Mouse (Mus musculus) T-helper 2 cell (primary cell): ENCODE data around the gene Il12rb2.

ENCODE experiments used
- in situ Hi-C: fragments of 300-600 bp; cut with MboI, MseI; formaldehyde crosslinking; loops from one replicate; pipeline ENCODE4 v1.15.1; 2025; ENCODE audit warnings: high pct_unique_total_duplicates

Gene Il12rb2

GRCm38 (mm10) chr6:67375982-67376391 lies at the start of gene Il12rb2:
Gene Il12rb2 (minus strand): TSS chr6:67376188.
- in situ Hi-C loops = no loop called here

DNA sequence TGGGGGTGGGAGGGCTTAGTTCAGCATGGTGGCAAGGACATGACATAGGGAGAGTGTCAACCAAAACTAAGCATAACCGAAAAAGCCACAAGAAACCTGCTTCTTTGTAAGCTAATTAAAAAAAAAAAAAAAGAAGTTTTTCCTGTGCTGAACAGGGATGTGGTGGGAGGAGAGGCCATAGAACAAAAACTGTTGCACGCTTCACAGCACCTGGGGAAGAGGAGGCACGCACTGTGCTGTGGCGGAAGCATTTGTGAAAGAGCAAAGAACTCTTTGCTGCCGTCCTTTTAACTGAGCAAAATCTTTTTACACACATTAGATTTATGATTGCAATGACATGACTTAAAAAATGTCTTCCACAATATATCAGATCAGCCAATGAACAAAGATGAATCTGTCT lies 45.8 kb upstream of the Il12rb2 start:
- in situ Hi-C loops = no loop called here

DNA sequence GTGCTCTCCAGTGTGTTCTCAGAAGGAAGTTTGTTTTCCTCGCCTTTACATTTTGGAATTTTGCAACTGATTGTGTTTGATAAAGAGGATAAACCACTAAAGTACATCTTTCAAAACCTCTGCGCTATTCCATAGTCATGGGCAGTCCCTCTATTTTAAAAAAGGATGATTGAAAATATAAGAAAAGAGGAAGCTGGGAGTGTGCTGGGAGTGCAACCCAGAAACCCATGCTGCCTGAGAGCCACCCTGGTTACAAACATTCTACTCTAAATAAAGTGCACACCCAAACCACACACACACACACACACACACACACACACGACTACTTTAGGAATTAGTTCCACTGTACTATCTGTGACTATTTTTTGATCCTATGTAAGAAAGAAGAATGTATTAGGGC lies 40.6 kb upstream of the Il12rb2 start:
- in situ Hi-C loops = no loop called here

- in situ Hi-C loops = no loop called here
These were observed 39.3 kb upstream of the Il12rb2 start for GRCm38 (mm10) chr6:67415276-67415675.

DNA sequence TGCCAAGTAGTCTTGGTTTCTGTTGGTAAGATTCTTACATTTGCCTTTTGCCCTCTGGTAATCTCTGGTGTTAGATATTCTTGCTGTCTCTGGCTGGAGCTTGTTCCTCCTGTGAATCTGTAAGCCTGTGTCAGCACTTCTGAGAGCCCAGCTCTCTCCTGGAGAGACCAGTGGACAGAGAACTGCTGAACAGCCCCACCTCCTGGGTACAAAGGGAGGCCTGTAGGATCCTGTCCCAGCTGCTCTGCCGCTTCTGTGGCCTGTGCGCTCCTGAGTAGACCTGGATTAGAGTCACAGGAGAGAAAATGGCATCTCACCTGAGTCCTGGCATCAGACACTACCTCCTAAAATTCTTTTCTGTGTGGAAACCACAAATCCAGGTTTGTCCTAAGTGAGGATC lies 37.4 kb upstream of the Il12rb2 start:
- in situ Hi-C loops = no loop called here

DNA sequence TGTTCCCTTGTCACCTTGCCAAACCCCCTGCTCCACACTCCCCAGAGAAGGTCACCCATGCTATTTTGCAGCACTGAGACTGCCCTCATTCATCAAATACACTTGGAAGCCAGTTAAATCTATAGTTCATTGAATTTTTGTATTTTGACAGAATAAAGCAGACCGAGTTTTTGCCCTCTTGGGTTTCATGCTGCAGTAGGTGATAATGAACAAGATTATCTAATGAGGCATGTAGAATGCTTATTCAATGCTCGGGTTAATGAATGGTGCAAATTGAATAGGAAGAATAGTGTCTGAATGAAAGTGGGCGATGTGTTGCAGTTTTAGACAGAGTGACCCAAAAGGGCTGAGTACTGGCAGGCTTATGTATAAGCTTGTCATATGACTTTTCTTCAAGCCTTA lies 29.3 kb upstream of the Il12rb2 start:
- in situ Hi-C loops = no loop called here

GRCm38 (mm10) chr6:67399551-67399950 lies 23.6 kb upstream of the Il12rb2 start:
- in situ Hi-C loops = no loop called here

- in situ Hi-C loops = no loop called here
These were observed 10.2 kb downstream of the Il12rb2 start for GRCm38 (mm10) chr6:67365785-67366184.

DNA sequence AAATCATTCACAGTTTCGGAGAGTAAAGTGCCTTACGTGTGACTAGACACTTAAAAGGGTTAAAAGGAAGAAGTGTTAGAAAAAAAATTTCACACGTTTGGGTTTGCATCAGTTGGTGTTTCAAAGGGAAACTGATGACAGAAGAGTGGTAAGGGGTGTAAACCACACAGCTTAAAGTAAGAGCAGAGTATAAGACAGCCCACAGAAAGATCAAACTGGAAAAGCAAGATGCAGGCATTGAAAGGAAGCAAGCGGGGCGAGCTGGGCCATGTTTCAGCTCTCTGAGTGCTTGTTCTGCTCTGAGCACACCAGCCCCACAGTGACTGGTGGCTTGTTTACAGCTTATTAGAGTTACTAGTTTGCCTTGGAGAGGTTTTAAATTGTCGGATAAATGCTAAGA lies 27.9 kb downstream of the Il12rb2 start:
- in situ Hi-C loops = no loop called here

GRCm38 (mm10) chr6:67339494-67339893 lies 36.5 kb downstream of the Il12rb2 start:
- in situ Hi-C loops = no loop called here

- in situ Hi-C loops = no loop called here
These were observed 38.0 kb downstream of the Il12rb2 start for GRCm38 (mm10) chr6:67337943-67338342.

DNA sequence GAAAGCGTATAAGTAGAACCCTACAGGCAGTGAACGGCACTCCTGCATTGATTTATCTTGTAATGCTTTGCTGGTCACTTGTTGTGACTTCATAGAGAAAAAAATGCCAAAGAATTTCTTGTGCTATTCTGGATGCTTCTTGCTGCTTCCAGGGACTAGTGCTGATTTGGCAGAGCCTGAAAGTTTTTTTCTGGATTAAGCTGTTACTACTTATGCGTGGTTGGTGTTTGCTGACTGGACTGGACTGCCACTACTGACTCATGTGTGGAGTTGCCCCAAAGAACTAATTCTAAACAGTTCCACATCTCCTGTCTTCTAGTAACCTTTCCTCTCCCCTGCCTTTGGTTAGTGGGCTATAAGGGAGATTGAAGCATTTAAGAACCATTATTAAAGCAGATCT lies 52.2 kb downstream of the Il12rb2 start:
- in situ Hi-C loops = no loop called here

GRCm38 (mm10) chr6:67318451-67318850 lies 57.5 kb downstream of the Il12rb2 start:
- in situ Hi-C loops = no loop called here

DNA sequence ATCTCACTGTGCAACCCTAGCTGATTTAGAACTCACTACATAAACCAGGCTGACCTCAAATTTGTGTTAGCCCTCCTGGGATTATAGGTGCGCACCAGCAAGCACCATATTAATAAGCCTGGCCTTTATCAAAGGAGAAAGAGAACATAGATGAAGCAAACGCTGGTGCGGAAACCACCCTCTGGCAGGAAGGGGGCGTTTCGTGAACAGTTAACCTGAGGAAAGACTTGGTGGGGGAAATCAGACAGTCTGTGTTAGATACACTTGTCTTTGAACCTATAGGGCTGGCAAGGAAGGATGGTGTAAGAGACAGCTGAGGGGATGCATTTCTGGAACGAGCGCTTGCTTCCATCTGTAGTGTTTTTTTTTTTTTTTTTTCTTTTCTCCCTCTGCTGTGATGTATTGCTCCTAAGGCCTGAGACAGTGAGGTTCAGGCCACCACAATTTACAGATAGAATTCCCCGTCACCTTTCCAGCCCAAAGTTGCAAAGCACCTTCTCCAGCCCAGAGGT lies 58.1 kb downstream of the Il12rb2 start:
- in situ Hi-C loops = no loop called here

DNA sequence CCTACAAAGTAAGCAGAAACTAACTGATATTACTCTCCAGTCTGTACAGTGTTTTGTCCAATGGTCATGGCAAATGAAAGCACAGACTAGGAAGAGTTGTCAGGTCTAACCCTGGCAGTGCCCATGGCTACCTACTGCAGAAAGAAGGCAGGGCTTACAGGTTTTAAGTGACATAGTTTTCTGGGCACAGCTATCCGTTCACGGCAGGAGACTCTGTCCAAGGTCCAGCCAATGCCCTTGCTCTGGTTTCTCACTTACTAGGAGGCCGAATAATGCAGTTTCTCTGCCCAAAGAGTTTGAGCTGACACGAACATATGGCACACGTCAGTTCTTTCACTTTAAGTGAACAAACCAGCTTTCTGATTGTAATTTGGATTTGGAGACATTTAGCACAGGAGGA lies 58.9 kb downstream of the Il12rb2 start:
- in situ Hi-C loops = no loop called here

GRCm38 (mm10) chr6:67314697-67315096 lies 61.3 kb downstream of the Il12rb2 start:
- in situ Hi-C loops = no loop called here

DNA sequence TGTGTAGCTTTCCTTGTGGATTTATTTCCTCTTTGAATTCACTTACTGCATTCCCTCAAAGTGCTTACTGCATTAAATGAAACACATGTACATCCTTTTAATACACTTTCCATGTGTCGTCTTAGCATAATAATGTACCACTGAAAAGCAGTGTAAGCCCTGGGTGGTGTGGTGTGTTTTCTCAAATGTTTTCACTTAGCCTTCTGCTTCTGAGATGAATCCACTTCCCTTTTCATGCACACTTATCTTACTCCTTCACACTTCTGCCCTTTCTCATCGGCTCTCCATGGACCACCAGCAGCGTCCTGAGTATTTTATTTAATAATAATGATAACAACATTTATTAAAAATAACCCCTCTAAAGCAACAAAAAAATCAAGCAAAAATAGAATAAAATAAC lies 66.2 kb downstream of the Il12rb2 start:
- in situ Hi-C loops = no loop called here

DNA sequence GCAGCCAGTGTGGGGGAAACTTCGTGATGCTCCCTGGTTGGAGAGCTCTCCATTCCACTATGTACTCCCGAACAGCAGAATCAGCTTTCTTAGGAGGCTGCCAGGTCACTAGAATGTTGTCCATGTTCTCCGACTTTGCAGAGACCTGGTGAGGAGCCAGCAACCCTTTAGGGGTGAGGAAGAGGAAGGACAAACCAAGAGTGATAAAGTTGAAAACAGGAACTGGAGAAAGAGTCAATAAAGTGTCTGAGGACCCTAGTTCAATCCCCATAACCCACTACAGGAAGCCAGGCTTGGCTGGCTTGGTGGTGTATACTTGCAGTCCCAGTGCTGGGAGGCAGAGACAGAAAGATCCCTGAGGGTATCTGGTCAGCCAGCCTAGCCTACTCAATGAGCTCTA lies 67.0 kb downstream of the Il12rb2 start:
- in situ Hi-C loops = no loop called here

GRCm38 (mm10) chr6:67303210-67303609 lies 72.8 kb downstream of the Il12rb2 start:
- in situ Hi-C loops = no loop called here

DNA sequence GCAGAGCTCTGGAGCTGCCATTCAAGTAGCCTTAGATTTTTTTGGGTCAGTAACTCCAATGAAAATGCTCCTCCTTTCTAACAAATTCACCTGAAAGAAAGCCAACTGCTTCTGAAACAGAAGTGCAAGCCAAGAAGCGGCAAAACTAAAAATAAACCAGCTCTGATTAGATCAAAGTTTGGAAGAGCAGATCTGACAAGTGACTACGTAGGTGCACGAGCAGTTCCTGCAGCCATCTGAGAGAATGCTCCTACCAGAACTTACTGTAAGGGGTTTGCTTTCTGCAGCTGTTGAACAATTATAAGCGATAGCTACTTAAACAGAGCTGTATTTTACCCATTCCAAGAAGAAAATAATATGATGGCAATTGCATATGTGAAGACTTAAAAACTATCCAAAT lies 73.5 kb downstream of the Il12rb2 start:
- in situ Hi-C loops = no loop called here

DNA sequence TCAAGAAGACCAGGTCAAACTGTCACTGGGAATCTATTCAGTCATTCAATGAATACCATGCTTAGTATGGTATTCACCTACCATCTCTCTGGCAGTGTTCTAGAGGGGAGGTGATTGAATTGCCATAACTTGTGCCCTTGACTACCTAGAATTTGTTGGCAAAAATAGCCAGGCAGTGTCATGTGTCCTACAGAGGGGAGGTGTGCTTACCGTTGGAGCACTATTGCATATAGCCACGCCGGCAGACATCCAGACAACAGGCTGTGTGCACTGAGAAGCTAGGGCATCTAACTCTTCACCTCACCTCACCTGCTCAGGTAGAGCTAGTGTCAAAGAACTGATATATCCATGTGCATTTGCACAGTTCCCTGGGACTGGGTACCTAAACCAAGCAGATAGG lies 74.8 kb downstream of the Il12rb2 start:
- in situ Hi-C loops = no loop called here

DNA sequence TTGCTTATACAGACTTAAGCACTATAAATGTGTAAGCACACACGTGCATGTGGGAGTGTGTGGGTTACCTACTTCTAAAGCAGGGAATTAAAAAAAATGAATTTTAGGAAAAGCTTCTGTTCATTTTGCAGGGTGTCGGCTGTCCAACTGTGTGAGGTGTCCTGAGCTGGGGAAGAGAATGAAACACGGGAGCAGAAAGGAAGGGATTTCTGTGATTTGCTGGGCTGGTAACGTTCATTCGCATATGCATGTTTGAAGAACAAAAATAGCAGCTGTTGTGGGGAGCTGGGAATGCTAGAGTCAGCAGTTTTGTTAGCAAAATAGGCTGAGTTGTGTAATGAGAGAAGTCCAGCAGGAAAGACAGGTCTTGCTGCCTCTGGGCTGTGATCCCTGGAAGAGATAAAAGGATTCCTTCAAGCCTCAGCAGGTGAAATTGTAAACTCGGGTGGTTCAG lies 75.3 kb downstream of the Il12rb2 start:
- in situ Hi-C loops = no loop called here

- in situ Hi-C loops = no loop called here
These were observed 75.7 kb downstream of the Il12rb2 start for GRCm38 (mm10) chr6:67300300-67300699.

DNA sequence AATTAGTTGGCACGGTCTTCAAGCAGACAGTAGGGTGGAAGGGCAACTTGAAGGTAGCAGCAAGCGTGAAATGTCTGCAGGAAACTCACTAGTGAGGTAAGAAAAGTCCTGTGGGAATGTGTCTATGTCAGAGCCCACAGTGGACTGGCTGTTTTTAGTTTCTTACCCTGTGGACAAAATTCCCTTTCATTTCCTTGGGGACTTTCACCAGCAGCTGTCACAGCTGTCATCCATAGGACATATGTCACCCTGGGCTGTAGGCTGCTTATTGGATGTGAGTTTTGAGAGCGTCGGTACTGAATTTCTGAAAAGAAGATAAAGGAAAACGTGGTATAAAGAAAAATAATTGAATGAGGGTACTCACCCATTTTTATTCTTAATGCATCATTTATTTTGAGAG lies 77.2 kb downstream of the Il12rb2 start:
- in situ Hi-C loops = no loop called here
